Mouse (Mus musculus) heart, postnatal 25 days (tissue): ENCODE results near the gene Il3. TPM values are rescaled to one million over a fixed set of nuclear protein-coding genes. Genes with fewer than 3 reads are reported as not detected.

Source experiments
- DNase-seq: peaks from one replicate; pipeline ENCODE4 v3.0.0; 2022; ENCODE audit warnings: low spot score
- intact Hi-C: fragments of 180-260 bp; cut with DNase I; formaldehyde crosslinking; loops from one replicate; pipeline ENCODE4 v1.15.1; 2025
- total RNA-seq, 2 experiments: library from RNA; stranded (reverse); gene quantifications; 2 replicates each; pipeline ENCODE4 v1.2.3; 2021

Il3 gene
- total RNA-seq, 2 experiments from 2014 or later, result not detected

GRCm38 (mm10) chr11:54292163-54292562, 25.1 kb upstream of the Il3 start:
- intact Hi-C loops, result no loop called here
- DNase-seq, result no peak

DNA sequence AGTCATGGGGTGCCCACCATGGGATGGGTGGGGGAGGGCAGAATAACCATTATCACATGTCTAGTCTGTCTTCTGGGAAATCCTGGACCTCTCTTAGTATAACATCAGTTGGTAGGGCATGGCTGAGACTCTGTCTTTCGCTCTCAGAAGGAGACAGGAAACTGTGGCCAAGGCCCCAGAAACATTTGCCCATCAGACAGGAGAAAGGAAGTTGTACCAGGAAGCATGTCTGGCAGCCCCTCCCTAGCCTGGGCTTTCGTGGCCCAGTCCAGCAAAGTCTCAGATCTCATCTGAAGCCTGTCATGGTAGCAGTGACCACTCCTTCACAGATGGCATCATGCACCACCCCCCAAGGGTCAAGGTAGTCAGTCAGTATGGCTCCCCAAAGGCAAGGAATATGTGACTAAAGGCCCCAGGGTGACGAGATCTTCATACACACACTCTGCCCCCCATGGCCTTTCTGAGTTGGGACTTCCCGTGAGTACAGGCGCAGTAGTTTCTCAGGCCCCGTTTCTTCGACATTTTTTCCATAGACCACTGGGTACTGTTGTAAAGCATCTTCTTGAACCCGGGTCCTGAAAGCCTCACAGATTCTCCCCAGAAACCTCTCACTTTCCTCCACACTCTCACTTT, 20.9 kb upstream of the Il3 start:
- DNase-seq, result no peak
- intact Hi-C loops, result no loop called here

- intact Hi-C loops, result no loop called here
- DNase-seq, result no peak
Observed at GRCm38 (mm10) chr11:54271437-54271949, 4.4 kb upstream of the Il3 start.

GRCm38 (mm10) chr11:54269191-54269896, 2.3 kb upstream of the Il3 start:
- DNase-seq, result no peak
- intact Hi-C loops, result no loop called here

GRCm38 (mm10) chr11:54264542-54264941, 2.5 kb downstream of the Il3 start:
- no peak for DNase-seq
- intact Hi-C loops, result loop anchor here (2.0 kb wide), 1 partner anchor 270 kb away; no protein-coding TSS in a partner anchor

GRCm38 (mm10) chr11:54263405-54264031, 3.6 kb downstream of the Il3 start:
- no peak for DNase-seq
- intact Hi-C loops, result loop anchor here (2.0 kb wide), 1 partner anchor 271 kb away; no protein-coding TSS in a partner anchor

DNA sequence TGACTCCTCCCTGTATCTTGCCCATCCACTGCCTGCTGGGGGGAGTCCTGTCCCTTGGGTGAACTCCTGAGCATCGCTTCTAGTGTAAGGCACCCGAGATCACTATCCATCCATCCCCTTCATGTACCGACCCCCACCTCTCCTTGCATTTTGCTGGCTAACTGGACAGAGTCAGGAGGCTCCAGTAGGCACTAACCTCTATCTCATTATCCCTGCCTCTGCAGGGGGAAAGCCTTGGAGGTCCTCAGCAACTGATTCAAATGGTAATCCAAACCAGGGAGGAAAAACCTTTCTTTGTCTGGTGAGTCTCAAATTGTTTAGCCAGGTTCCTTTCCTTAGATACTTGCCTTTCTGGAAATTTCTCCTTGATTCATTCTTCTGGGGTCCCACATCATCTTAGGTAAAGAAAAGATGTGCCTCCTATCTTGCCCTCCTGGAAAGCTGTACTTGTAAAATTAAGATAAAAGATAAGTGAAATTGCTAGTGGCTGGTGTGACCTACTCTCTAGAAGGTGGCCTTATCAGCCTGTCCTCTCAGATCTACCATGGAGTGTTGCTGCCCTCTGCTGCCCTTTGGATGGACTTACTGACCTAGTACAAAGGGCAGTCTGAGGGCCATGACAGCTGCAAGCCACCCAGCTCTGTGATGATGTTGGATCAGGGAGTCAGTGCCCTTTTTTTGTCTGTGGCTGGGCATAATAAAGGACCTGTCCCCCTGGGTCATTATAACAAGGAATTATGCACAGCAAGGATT, 10.3 kb downstream of the Il3 start:
- DNase-seq, result peak; percentile 52
- intact Hi-C loops, result loop anchor here (2.0 to 5.0 kb wide), 4 partner anchors 164 to 519 kb away; no protein-coding TSS in a partner anchor

DNA sequence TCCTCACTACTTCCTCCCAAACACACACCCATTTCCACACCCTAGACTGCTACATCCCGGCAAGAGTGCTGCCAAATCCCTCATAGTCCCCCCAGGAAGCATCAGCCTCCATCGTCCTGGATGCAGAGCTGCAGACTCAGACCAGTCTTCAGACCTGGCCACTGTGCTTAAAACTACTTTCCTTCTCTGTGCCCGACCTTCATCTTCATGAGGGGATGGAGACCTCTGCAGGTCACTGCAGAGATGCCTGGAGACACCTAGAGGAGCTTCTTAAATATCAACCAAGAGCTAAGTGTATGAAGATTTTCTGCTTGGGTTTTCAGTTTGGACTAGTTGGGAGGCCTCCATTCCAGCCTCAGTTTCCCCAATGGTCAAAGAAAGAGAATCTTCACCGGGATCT, 13.0 kb downstream of the Il3 start:
- intact Hi-C loops, result loop anchor here (1.0 to 2.0 kb wide), 2 partner anchors 109 to 331 kb away; no protein-coding TSS in a partner anchor
- no peak for DNase-seq

- intact Hi-C loops, result no loop called here
- no peak for DNase-seq
Observed at GRCm38 (mm10) chr11:54250575-54250974, 16.5 kb downstream of the Il3 start.

DNA sequence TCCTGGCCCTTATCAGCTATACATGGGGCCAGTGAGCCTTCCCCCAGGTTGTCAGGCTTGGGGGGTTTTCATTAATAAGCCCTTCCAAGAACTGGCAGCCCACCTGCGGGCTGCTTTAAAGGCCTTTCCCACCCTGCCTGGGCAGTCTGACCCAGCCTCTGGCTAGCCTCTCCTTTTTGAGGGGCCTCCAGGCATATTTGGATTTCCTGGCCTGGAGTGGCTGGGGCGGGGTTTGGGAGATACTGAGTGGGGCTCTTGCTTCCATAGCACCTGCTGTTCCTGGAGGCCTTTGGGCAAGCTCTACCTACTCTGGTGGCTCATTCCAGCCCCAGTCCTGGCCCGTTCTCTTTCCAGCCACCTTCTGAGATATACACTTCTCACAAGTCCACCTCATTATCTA, 17.3 kb downstream of the Il3 start:
- DNase-seq, result no peak
- intact Hi-C loops, result no loop called here

- intact Hi-C loops, result no loop called here
Observed at GRCm38 (mm10) chr11:54248940-54249717, 17.9 kb downstream of the Il3 start, which contains the start of gene Csf2. Csf2 (minus strand) TSS chr11:54249667.

GRCm38 (mm10) chr11:54247251-54247950, 19.7 kb downstream of the Il3 start:
- intact Hi-C loops, result no loop called here
- DNase-seq, result no peak

More at GRCm38 (mm10) chr11:54248940-54249717, 17.9 kb downstream of the Il3 start, which contains the start of gene Csf2:
- DNase-seq, result no peak

DNA sequence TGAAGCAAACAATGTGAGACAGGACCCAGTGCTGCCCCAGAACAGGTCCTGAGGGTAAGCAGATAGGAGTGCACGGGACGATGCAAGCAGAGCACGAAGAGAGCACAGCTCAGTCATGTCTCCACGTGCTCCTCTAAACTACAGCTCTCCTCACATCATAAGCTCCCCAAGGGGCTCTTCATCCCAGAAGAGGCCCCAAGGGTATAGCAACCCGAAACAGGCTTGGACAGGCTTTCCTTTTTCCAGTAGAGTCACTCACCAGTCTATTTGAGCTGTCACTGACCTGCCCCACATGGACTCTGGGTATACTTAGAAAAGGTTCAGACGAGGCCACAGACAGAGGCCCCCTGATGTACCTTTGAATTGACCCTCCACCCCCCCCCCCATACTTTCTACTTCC, 22.6 kb downstream of the Il3 start:
- intact Hi-C loops, result no loop called here
- no peak for DNase-seq

DNA sequence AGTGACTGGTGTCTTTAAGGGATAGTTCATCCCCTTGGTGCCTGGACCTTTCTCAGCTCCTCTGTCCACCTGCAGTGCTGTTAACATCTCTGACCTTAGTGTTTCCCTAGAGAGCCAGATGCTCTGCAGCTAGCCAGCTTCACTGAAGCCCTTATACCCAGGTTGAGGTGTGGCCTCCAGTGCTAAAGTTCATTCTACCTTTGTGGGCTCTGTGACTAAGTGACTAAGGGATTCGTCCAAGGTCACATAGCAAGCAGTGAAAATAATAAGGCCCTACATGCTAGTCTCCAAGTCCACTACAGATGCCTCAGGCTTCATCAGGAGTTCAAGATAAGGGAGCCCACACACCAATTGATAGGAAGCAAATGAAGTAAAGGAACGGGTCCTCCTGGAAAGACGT, 24.6 kb downstream of the Il3 start:
- DNase-seq, result no peak
- intact Hi-C loops, result no loop called here

- DNase-seq, result peak; percentile 61
- intact Hi-C loops, result no loop called here
Observed at GRCm38 (mm10) chr11:54236939-54237338, 30.1 kb downstream of the Il3 start.

- intact Hi-C loops, result no loop called here
- peak; percentile 23 for DNase-seq
Observed at GRCm38 (mm10) chr11:54227478-54227877, 39.6 kb downstream of the Il3 start.

DNA sequence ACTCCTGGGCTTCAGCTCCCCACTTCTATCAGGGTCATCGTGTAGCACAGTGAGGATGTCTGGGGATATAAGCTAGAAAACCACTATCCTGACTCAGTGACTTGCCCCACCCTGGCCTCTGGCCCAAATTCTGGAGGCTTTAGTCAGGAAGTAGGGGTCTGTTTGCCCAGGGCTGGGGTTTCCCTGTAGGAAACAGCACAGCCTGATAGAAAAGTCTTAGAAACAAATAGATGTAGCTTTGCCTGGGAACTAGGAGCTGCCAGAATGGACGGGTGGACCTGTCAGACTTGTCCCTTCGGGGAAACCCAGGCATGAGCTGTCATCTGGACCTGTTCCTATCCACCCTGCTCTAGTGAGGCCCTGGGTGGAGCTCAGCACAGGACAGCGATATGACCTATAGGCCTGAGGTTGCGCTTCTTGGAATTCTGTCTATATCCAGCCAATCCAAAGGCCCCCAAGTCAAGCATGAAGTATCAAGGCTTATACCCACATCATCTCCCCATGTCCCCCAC, 42.5 kb downstream of the Il3 start:
- DNase-seq, result no peak
- intact Hi-C loops, result no loop called here
